Mouse (Mus musculus) liver, postnatal 0 days (tissue): Measurements from ENCODE around the gene Dgkg. TPM values are rescaled to one million over a fixed set of nuclear protein-coding genes. Genes with fewer than 3 reads are reported as not detected.

ENCODE experiments used
- ATAC-seq: fragments of 200-750 bp; cut with Nextera tagmentation; 2 replicates; pipeline ENCODE4 v1.8.0; 2017; ENCODE audit warnings: mild to moderate bottlenecking, moderate library complexity
- DNase-seq: peaks from one replicate; pipeline ENCODE4 v3.0.0-alpha.2; 2016
- H3K27ac ChIP-seq: fragments of 300-500 bp; sonication (generic); 2 replicates; pipeline ENCODE4 v1.5.1; 2014; ENCODE audit warnings: antibody characterized with exemption, moderate library complexity, mild to moderate bottlenecking, low read depth
- H3K27me3 ChIP-seq: fragments of 300-500 bp; sonication (generic); 2 replicates; pipeline ENCODE4 v1.6.1; 2014; ENCODE audit warnings: low read length, control low read depth, mixed read lengths; ENCODE audit not compliant: insufficient read depth
- H3K36me3 ChIP-seq: fragments of 300-500 bp; sonication (generic); replicated peaks from 2 replicates; pipeline ENCODE4 v1.6.1; 2014; ENCODE audit warnings: mild to moderate bottlenecking, control low read depth, low read length, moderate library complexity, mixed read lengths; ENCODE audit not compliant: insufficient read depth
- H3K4me1 ChIP-seq: fragments of 300-500 bp; sonication (generic); 2 replicates; pipeline ENCODE4 v1.6.1; 2014; ENCODE audit warnings: antibody characterized with exemption, mild to moderate bottlenecking, control low read depth; ENCODE audit not compliant: insufficient read depth
- H3K4me2 ChIP-seq: fragments of 300-500 bp; sonication (generic); 2 replicates; pipeline ENCODE4 v1.6.1; 2014; ENCODE audit warnings: low read depth, mild to moderate bottlenecking, low read length, moderate library complexity, mixed read lengths
- H3K4me3 ChIP-seq: fragments of 300-500 bp; sonication (generic); 2 replicates; pipeline ENCODE4 v1.5.1; 2014; ENCODE audit warnings: low read depth, low read length
- H3K9ac ChIP-seq: fragments of 300-500 bp; sonication (generic); replicated peaks from 2 replicates; pipeline ENCODE4 v1.6.1; 2014; ENCODE audit warnings: mild to moderate bottlenecking, moderate library complexity
- H3K9me3 ChIP-seq: fragments of 300-500 bp; sonication (generic); 2 replicates; pipeline ENCODE4 v1.6.1; 2016; ENCODE audit warnings: mild to moderate bottlenecking, control low read depth, low read length, mixed read lengths
- CTCF ChIP-seq: sonication (generic); IDR thresholded peaks from 2 replicates; pipeline ENCODE4 v1.5.1; 2016; ENCODE audit warnings: antibody characterized with exemption, low read depth
- EP300 ChIP-seq: IDR thresholded peaks from 2 replicates; pipeline ENCODE4 v1.6.1; 2016; ENCODE audit warnings: antibody characterized with exemption, low read depth, mild to moderate bottlenecking
- WGBS: fragments of 180-500 bp; shearing (Covaris S2); extraction: QIAGEN DNeasy Blood & Tissue Kit; methylation state at CpG from one replicate; pipeline ENCODE4 v1.1.7; 2014; ENCODE audit not compliant: insufficient replicate concordance; 5-methylcytosine and 5-hydroxymethylcytosine counted together
- polyA plus RNA-seq: library from polyadenylated mRNA; unstranded; fragments of >200 nt; fragmentation: Nextera tagmentation; extraction: Ambion mirVana; gene quantifications from 2 replicates; pipeline ENCODE4 v1.2.1, GENCODE M21; 2015

Gene Dgkg
- polyA plus RNA-seq, 1 experiment from 2014 or later = 0.93 TPM

DNA sequence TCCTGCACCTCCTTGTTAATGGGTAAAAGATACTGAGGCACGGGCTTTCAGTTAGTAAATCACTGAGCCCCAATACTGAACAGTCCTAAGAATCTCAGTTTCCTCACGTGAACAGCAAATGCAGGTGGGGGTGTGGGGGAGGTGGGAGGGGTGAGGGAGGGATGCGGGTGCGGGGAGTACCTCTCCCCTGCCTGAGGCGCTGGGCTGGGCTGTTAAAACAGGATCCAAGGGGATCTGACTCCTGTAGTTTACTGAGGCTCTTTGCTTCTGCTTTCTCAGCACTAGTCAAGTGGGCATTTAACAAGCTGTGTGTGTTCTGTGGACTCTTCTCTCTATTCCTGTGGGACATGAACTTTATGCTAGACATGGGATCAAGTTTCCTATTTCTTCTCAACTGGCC, 141.5 kb downstream of the Dgkg start:
- no peak overlapping the region for H3K27ac ChIP-seq
- no peak for ATAC-seq
- no peak for DNase-seq
- H3K36me3 ChIP-seq = no peaks in the 10 kb centered on the region
- H3K4me1 ChIP-seq = peaks cover 6% of the 10 kb centered on the region
- WGBS = 61% methylated on average over 5 of the region's 5 CpGs
- H3K9me3 ChIP-seq = peaks cover 4% of the 10 kb centered on the region
- H3K9ac ChIP-seq = no peak overlapping the region
- TF ChIP-seq CTCF (no peak), EP300 (no peak)
- no peak overlapping the region for H3K4me2 ChIP-seq
- H3K4me3 ChIP-seq = no peak overlapping the region
- no peaks in the 10 kb centered on the region for H3K27me3 ChIP-seq

DNA sequence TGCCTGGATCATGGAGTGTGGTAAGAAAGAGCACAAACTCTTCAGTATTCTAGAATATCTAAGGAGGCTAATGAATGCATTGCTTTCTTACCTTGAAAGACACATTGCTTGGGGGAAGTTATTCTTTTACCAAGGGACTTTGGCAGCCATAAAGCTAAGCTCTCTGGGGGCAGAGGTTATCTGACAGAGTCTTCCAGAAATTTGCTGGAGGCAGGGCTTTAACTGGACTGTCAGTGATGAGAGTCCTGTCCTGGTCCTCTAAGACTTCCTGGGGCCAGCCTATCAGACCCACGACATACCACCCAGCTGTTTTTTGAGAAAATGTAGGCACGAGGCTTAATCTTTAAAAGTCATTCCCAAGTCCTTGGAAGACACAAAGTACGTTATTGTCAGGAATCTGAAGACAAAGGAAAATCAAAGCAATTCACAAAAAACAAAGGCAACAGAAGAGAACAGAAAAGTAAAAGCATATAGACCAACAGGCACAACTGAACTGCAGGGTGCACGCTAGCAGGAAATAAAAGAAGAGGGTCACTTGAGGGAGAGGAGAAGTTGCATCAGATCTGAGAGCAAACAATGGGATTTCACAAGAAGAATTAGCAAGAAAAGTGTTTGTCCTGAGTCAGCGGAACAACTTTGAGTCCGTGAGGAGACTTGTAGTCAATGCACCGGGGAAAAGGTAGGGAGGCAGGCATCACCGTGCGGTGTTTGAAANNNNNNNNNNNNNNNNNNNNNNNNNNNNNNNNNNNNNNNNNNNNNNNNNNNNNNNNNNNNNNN, 146.0 kb downstream of the Dgkg start:
- H3K9me3 ChIP-seq = peaks cover 4% of the 10 kb centered on the region
- H3K27me3 ChIP-seq = no peaks in the 10 kb centered on the region
- H3K4me3 ChIP-seq = no peak overlapping the region
- WGBS = 42% methylated on average over 9 of the region's 9 CpGs
- H3K4me1 ChIP-seq = no peaks in the 10 kb centered on the region; the same call in 1 of the 2 replicates
- H3K36me3 ChIP-seq = no peaks in the 10 kb centered on the region
- TF ChIP-seq CTCF (no peak), EP300 (no peak)
- no peak for ATAC-seq
- no peak for DNase-seq
- no peak overlapping the region for H3K4me2 ChIP-seq
- H3K9ac ChIP-seq = no peak overlapping the region
- H3K27ac ChIP-seq = no peak overlapping the region

DNA sequence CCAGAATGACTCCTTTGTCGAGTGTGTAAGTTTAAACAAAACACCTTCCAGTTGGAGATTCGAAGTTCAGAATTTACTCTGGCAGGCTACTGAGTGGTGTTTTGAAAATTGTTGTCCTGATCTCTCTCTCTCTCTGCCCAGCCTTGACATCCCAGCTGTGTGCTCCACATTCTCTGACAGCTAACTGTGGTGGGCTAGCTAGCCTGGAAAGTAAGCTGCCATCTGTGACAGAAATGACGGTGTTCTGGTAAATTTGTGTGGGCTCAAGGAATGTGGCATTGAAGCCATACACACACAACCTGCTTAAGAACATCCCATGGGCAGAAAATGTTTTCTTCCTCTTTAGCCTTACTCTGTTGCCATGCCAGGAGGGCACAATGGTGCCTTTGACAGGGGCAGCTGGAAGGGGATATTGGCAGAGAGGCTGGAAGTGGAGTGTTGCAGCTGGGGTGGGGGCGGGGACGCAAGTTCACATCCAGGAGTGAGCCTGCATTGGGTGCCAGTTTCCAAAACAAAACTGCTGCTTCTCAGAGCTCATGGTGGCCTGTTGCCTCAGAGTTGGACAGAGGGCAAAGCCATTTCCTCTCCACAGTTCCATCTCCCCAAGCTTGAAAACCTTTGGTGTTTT, 148.0 kb downstream of the Dgkg start:
- Histone ChIP-seq H3K27me3 (no peaks in the 10 kb centered on the region), H3K4me3 (no peak overlapping the region), H3K4me2 (no peak overlapping the region), H3K4me1 (no peaks in the 10 kb centered on the region; the same call in 1 of the 2 replicates), H3K9ac (no peak overlapping the region), H3K9me3 (peaks cover 4% of the 10 kb centered on the region), H3K36me3 (no peaks in the 10 kb centered on the region), H3K27ac (no peak overlapping the region)
- no peak for ATAC-seq
- WGBS = 76% methylated on average over 5 of the region's 5 CpGs
- no peak for TF ChIP-seq EP300
- TF ChIP-seq CTCF = no peak
- DNase-seq = no peak

DNA sequence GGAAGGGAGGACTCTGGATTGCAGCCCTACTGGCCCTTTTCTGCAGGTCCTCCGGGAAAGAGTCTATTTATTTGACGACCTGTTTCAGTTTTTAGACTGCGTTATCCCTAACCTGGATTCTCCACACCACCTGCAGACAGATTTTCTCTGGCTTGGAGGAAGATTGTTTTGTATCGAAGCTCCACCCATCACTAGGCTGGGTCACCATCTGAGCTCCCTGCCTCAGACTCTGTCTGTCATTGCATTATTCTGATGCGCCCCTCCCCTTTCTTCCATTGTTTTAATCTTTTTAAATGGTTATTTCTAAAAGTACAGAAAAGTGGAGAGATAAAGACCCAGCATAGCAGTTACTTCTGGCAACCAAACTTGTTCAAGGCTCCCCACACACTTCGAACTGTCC, 151.4 kb downstream of the Dgkg start:
- DNase-seq (no peak), ATAC-seq (no peak)
- no peak overlapping the region for H3K4me2 ChIP-seq
- TF ChIP-seq CTCF (no peak), EP300 (no peak)
- H3K36me3 ChIP-seq = no peaks in the 10 kb centered on the region
- no peak overlapping the region for H3K9ac ChIP-seq
- no peaks in the 10 kb centered on the region for H3K4me1 ChIP-seq
- 73% methylated on average over 6 of the region's 6 CpGs for WGBS
- no peaks in the 10 kb centered on the region for H3K27me3 ChIP-seq
- H3K4me3 ChIP-seq = no peak overlapping the region
- no peak overlapping the region for H3K27ac ChIP-seq
- H3K9me3 ChIP-seq = no peaks in the 10 kb centered on the region

DNA sequence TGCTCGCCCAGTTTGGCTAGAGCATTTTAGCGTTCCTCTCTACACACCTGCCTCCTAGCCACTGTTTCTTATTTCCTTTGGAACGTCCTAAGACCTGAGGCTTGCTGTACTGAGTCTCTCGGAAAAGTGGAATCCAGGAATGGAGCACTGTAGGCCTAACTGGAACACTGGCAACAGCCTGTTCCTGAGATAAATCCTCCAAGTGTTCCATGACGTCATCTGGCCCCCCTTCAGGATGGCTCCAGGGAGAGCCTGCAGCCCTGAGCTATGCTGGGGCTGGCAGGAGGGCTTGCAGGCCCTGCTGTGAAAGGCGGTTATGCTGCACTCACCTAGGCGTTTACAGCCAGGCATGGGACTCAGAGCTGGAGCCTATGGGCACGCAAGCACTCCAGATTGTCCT, 152.2 kb downstream of the Dgkg start:
- H3K4me2 ChIP-seq = no peak overlapping the region
- H3K27ac ChIP-seq = no peak overlapping the region
- H3K4me1 ChIP-seq = no peaks in the 10 kb centered on the region
- H3K4me3 ChIP-seq = no peak overlapping the region
- DNase-seq = no peak
- TF ChIP-seq EP300 (no peak), CTCF (no peak)
- H3K9ac ChIP-seq = no peak overlapping the region
- no peak for ATAC-seq
- no peaks in the 10 kb centered on the region for H3K9me3 ChIP-seq
- WGBS = 60% methylated on average over 8 of the region's 8 CpGs
- H3K27me3 ChIP-seq = no peaks in the 10 kb centered on the region
- H3K36me3 ChIP-seq = no peaks in the 10 kb centered on the region

DNA sequence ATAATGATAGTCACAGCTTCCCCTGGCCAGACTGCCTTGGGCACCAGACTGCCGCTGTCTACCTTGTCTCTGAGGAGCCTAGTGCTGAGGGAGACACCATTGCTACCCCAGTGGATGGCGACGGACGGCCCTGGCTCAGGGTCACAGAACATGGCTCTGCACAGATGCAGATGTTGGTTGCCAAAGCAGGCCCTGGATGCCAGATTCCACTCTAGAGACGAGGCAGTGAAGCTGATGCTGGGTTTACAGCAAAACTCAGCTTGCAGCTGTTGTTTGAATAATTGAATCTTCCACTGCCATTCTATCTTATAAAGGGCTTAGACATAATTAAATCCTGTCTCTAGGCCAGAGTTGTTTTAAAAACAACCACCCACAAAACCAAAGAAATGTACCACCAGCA, 153.0 kb downstream of the Dgkg start:
- Histone ChIP-seq H3K4me1 (no peaks in the 10 kb centered on the region), H3K9ac (no peak overlapping the region), H3K4me3 (no peak overlapping the region), H3K27ac (no peak overlapping the region), H3K9me3 (no peaks in the 10 kb centered on the region), H3K27me3 (no peaks in the 10 kb centered on the region), H3K36me3 (no peaks in the 10 kb centered on the region), H3K4me2 (no peak overlapping the region)
- DNase-seq (no peak), ATAC-seq (no peak)
- no peak for TF ChIP-seq CTCF
- no peak for TF ChIP-seq EP300
- WGBS = 56% methylated on average over 5 of the region's 5 CpGs
